Mouse (Mus musculus): ENCODE data around the gene St13. TPM values are rescaled to one million over a fixed set of nuclear protein-coding genes. Genes with fewer than 3 reads are reported as not detected.
A peak's percentile ranks its signal among the peaks of the same experiment; 100 is the strongest.

The St13 gene
- polyA plus RNA-seq, 1 experiment: 67.1 TPM

GRCm38 (mm10) chr15:81365246-81365645, 34.6 kb downstream of the St13 start:
- DNase-seq (ENCODE audit: low spot score): no peak

DNA sequence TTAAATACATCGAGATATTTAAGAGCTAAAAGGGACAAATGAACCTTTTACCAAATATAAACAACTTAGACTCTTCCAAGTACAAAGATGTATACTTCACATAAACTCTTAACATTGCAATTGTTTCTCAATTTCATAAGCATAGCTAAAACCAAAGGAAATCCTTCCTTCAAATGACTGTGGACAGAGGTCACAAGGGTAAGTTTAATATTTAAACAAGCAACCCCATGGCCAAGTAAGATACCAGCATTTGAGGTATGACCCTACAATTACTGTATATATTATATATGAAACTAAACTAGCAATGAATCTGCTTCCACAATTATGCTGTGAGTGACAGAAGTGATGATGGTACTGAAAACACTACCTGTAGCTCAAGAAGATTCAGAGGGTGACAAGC, 35.6 kb downstream of the St13 start:
- DNase-seq (ENCODE audit: low spot score): no peak

- no peak for DNase-seq (ENCODE audit: low spot score)
Observed at GRCm38 (mm10) chr15:81362501-81362900, 37.4 kb downstream of the St13 start.

DNA sequence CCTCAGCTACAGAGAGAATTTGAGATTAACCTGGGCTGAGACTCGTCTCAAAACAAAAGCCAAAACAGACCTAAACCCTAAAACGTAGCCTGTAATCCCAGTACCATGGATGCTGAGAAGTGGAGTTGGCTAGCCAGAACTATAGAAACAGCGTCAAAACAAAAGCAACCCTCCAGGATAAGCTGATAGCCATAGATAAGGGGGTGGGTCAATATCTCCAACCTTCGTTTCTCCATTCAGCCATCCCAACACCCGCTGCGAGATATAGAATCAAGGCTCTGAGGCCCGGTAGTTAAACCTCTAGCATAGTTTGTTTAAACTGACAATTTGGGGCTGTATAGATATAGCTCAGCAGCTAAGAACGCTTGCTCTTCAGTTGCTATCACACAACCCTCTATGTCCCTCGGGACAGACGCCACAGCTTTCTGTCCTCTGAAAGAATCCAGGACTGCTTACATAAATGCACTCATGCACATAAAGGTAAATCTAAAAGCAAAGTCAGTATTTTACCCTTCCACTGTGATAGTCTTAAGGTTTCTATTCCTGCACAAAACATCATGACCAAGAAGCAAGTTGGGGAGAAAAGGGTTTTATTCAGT, 38.4 kb downstream of the St13 start:
- no peak for DNase-seq (ENCODE audit: low spot score)

DNA sequence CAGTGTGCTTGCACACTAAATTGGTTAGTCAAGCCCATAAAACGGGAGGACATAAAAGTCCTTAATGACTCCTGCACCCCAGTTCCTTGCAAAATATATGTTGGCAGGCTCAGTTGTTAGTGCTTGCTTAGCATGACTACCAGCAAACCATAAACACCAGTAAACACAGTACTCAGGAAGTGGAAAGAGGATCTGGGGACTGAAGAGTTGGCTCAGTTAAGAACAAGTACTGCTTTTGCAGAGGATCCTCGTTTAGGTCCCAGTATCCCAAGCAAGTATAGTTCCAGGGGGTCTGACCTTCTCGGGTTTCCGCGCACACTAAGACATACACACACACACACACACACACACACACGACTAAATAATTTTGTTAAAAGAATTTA, 38.9 kb downstream of the St13 start:
- no peak for DNase-seq (ENCODE audit: low spot score)

GRCm38 (mm10) chr15:81360345-81361021, 39.4 kb downstream of the St13 start, which contains the start of gene Slc25a17:
Gene Slc25a17 (minus strand): TSS chr15:81360812.
- peak; percentile 86 for DNase-seq (ENCODE audit: low spot score)

GRCm38 (mm10) chr15:81359421-81359820, 40.5 kb downstream of the St13 start:
- DNase-seq (ENCODE audit: low spot score): no peak

GRCm38 (mm10) chr15:81358943-81359342, 40.9 kb downstream of the St13 start:
- DNase-seq (ENCODE audit: low spot score): no peak

DNA sequence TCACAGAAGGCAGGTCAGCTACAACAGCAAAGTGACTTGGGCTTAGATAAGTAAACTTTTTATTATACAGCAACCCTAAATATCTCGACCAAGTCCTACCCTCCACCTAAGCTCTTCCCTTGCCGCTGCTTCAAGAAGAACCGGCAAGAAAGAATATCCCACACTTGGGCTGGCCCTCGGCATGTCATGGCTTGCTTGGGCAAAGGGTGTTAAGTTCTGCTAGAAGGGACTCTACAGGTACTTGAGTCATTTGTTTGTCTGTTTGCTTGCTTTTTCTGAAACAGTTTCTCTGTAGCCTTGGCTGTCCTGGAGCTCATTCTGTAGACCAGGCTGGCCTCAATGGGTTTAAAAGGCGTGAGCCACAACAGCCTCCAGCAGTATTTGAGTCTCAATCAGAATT, 42.9 kb downstream of the St13 start:
- peak; percentile 40 for DNase-seq (ENCODE audit: low spot score)

DNA sequence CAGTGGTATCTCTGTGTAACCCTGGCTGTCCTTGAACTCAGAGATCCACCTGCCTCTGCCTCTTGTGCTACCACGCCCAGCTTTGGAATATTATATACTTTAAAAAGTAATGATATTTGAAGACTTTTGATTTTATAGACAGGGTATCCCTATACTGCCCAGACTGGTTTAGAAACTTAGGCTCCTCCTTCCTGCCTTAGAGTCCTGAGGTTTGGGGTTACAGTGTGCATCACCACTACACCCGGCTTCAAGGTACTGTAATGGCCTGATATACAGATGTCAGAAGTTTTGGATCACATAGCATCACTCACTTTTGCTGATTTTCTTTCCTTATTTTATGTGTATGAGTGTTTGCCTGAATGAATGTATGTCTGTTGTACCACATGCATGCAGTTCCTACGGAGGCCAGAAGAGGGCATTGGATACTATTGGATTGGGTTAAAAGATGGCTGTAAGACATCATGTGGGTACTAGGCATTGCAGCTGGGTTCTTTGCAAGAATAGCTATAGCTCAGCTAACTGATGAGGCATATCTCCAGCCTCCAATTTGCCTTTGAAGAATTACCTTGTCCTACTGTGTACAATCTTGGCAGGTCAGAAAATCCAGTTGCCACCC, 44.6 kb downstream of the St13 start:
- DNase-seq (ENCODE audit: low spot score): no peak

DNA sequence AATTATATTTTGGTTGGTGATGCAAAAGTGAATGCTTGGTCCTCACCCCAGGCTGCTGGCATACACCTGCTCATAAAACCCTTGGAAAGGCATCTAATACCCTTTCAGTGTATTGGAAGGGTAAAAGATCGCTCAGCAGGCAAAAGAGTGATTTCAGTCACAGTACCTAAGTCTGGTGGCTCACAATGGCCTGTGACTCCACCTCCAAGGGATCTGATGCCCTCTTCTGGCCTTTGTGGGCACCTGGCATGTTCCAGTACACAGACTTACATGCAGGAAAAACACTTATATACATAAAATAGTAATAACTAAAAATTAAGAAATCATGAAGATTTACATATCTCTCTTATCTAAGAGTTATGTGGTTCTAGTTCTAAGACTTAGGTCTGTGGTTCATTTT, 47.2 kb downstream of the St13 start:
- DNase-seq (ENCODE audit: low spot score): no peak

GRCm38 (mm10) chr15:81350401-81350800, 49.5 kb downstream of the St13 start:
- no peak for DNase-seq (ENCODE audit: low spot score)

DNA sequence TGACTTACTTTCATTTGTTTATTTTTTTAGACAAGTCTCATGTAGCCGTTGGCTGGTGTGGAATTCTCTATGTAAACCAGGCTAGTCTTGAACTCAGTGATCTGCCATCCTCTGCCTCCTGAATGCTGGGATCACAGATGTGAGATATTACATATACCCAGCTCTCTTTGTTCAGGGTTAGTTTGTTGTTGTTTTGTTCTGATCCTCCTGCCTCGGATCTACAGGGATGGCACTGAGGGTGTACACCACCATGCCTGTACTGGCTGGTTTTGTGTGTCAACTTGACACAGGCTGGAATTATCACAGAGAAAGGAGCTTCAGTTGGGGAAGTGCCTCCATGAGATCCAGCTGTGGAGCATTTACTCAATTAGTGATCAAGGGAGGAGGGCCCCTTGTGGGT, 51.5 kb downstream of the St13 start:
- no peak for DNase-seq (ENCODE audit: low spot score)

DNA sequence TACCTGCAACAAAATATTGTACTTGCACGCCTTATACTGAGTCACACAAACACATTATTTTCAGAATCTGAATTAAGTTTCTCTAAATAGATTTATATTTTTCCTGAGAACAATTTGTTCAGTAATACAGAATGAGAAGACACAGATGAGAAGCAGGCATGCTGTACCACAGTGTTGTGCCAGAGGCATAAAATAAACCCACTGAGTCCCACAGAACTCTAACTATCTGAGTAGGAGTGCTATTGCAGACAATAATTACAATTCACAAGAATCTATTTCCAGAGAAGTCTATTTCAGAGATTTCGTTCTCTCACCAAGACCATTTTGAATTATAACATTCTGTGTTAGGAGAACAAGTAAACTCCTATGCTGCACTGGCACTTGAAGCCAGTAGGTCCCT, 52.4 kb downstream of the St13 start:
- DNase-seq (ENCODE audit: low spot score): no peak

GRCm38 (mm10) chr15:81341426-81341825, 58.5 kb downstream of the St13 start:
- DNase-seq (ENCODE audit: low spot score): no peak

GRCm38 (mm10) chr15:81339158-81339557, 60.7 kb downstream of the St13 start:
- no peak for DNase-seq (ENCODE audit: low spot score)

DNA sequence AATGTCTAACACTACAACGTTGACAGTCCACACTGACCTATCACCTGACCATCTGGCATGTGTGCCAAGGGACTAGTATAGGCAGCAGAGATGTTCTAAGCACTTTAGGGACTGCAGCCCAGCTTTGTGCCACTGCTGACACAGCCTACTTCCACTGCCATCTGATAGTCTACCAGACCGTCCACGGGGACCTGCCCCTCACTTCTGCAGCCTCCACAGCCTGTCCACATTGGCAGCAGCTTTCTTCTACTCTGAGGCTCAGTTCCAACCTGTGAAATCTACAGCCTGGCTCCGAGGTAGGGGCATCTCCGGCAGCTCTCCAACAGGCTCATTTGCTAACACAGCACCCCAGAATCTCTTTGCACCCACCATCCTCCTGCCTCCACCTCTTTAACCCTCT, 63.4 kb downstream of the St13 start:
- DNase-seq (ENCODE audit: low spot score): no peak

DNA sequence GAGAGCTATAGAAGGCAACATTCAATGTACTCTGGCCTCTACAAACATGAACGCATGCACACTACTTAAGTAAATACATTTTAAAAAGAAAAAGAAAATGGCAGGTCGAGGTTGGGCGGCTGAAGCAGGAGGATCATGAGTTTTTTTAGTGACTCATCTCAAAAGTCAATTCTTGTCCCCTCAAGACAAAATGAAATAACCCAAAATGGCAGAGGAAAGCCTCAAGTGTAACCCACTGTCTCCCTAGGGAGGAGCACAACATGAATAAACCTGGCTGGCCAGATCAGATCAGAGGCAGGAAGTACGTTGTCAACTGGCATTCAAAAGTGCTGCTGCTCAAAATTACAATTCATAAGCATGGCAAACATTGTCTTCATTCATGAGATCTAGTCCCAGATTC, 67.4 kb downstream of the St13 start:
- no peak for DNase-seq (ENCODE audit: low spot score)

GRCm38 (mm10) chr15:81330816-81331433, 69.0 kb downstream of the St13 start:
- no peak for DNase-seq (ENCODE audit: low spot score)

DNA sequence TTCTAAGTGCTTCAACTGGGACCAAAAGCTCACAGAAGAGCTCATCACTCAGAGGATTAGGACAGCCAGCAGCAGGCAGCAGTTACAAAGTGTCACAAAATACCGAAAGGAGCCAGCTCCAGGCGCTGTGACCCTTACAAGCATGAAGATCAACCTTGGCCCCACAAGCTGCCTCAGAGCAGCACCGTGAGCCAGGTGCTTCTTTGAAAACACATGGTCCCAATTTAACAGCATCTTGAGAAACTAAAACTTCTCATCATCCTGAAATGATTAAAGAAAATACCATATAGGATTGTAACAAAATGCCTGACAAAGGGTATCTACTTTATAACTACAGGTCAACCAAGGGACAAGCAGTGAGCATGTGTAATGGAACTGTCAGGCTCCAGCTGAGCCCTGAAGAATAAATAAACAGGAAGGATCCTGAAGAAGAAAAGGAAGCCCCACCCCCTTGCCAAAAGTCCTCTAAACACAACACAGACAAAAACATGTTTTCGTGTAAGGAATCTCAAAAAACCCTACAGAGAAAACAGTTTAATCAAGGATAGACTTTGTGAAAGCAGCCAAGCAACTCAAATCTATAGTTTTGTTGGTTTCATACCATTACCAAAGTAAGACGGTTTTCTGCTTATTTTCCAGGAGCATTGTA, 70.0 kb downstream of the St13 start:
- no peak for DNase-seq (ENCODE audit: low spot score)

DNA sequence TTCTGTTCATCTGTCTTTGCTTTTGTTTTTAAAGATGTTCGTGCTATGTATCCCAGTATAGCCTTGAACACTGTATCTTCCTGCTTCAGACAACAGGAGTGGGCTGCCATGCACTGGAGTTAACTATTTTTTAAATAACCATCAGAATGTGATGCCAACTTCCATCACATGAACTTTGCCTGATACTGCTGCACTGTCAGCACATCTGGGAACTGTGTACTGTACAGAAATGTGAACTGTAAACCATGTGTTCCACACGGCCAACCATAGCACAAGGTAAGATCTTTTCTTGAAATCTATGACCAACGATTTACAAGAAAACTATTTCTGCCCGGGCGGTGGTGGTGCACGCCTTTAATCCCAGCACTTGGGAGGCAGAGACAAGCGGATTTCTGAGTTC, 72.4 kb downstream of the St13 start:
- DNase-seq (ENCODE audit: low spot score): no peak

DNA sequence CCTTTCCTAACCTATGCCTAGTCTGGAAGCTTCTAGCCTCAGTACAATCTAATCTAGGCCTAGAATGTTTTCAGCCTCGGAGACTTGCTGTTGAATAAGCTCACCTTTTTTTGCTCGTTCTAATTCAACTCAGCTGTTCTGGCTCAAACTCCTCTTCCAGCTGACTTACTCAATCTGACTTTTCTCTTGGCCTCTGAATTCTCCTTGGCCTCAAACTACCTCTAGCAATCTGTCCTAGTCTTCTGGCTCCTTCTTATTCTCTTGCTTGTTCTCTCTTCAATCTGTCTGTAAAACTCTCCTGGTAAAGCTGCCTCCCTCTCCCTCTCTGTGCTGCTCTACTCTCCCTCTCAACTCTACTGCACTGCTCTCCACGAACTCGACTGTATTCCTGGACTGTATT, 74.9 kb downstream of the St13 start:
- DNase-seq (ENCODE audit: low spot score): no peak

Data from urinary bladder, adult 2 months (tissue).